22 mouse cellular contexts compared by ENCODE assay signal in genomic region chr17:5334567-5334966, GRCm38 (mm10).
DNase-seq lines count a peak whose midpoint lies in the region; ATAC-seq and TF ChIP-seq lines count a peak whose summit lies in the region.
"Had no signal": no experiment of that assay in that cellular context is flagged by ENCODE, and none has a peak within 500 bp of the region (broad histone marks: within the 10 kb centered on the region; RNA-seq: fewer than 3 reads in every experiment).

No protein-coding gene starts in this region.

- TF ChIP-seq CTCF in hindbrain, postnatal 0 days (IDR thresholded peaks at IDR 0.05; ENCODE audit: low read depth): no peak

- WGBS in hindbrain, postnatal 0 days: 71% methylated on average over 7 of the region's 7 CpGs
- WGBS in hindbrain, embryonic 12.5 days: 95% methylated on average over 7 of the region's 7 CpGs

- no peak for DNase-seq in frontal cortex, postnatal 14 days (ENCODE audit: low spot score in 2 of 2)
- DNase-seq in hindbrain, postnatal 0 days (ENCODE audit: low spot score): peak; percentile 32
- peak; percentile 44 for DNase-seq in urinary bladder, postnatal 14 days (ENCODE audit: low spot score)
- no peak for DNase-seq in urinary bladder, postnatal 25 days (ENCODE audit: low spot score)
- no peak for DNase-seq in ovary, postnatal 14 days (ENCODE audit: low spot score)
- DNase-seq: adrenal gland, postnatal 36 days; cerebellum, adult 18-20 months; cerebellum, postnatal 25 days; embryo, embryonic 11 days; kidney, postnatal 4 days; thymus, adult 18-20 months had no signal

- peaks cover 66% of the 10 kb centered on the region for H3K36me3 ChIP-seq in hindbrain, postnatal 0 days (ENCODE audit: insufficient read depth, low read length)
- peaks cover 64% of the 10 kb centered on the region for H3K36me3 ChIP-seq in hindbrain, embryonic 12.5 days

- H3K4me1 ChIP-seq in hindbrain, postnatal 0 days (ENCODE audit: insufficient read depth, low read length): no peaks in the 10 kb centered on the region
- H3K4me1 ChIP-seq in hindbrain, embryonic 12.5 days: no peaks in the 10 kb centered on the region
- H3K4me1 ChIP-seq: forebrain, embryonic 13.5 days; intestine, embryonic 15.5 days; kidney, embryonic 15.5 days; limb, embryonic 12.5 days; liver, embryonic 15.5 days had no signal

- peak; percentile 45 for ATAC-seq in frontal cortex, adult (ENCODE audit: low TSS enrichment)
- ATAC-seq in hindbrain, postnatal 0 days: peak; percentile 57; the same call in 1 of the 2 replicates
- no peak for ATAC-seq in hindbrain, embryonic 12.5 days (ENCODE audit: low FRiP score)
- ATAC-seq in activated CD4-positive, CD25-positive, alpha-beta regulatory T cell, adult 4 months: no peak
- ATAC-seq: forebrain, embryonic 13.5 days; intestine, embryonic 15.5 days had no signal

- H3K27me3 ChIP-seq in hindbrain, postnatal 0 days (ENCODE audit: insufficient read depth, low read length): no peaks in the 10 kb centered on the region
- no peaks in the 10 kb centered on the region for H3K27me3 ChIP-seq in hindbrain, embryonic 12.5 days
- H3K27me3 ChIP-seq: forebrain, embryonic 13.5 days; intestine, embryonic 15.5 days; kidney, embryonic 15.5 days; limb, embryonic 12.5 days; liver, embryonic 15.5 days had no signal

- H3K27ac ChIP-seq in hindbrain, postnatal 0 days: no peak overlapping the region
- no peak overlapping the region for H3K27ac ChIP-seq in hindbrain, embryonic 12.5 days
- H3K27ac ChIP-seq: forebrain, embryonic 13.5 days; intestine, embryonic 15.5 days; kidney, embryonic 15.5 days; limb, embryonic 12.5 days; liver, embryonic 15.5 days; macrophage; midbrain, embryonic 10.5 days had no signal

- no peak overlapping the region for H3K4me3 ChIP-seq in hindbrain, postnatal 0 days (ENCODE audit: low read length)
- H3K4me3 ChIP-seq in hindbrain, embryonic 12.5 days: no peak overlapping the region
- H3K4me3 ChIP-seq: forebrain, embryonic 13.5 days; intestine, embryonic 15.5 days; kidney, embryonic 15.5 days; limb, embryonic 12.5 days; liver, embryonic 15.5 days; midbrain, embryonic 10.5 days had no signal

- no peak overlapping the region for H3K4me2 ChIP-seq in hindbrain, postnatal 0 days (ENCODE audit: low read depth, low read length)
- H3K4me2 ChIP-seq in hindbrain, embryonic 12.5 days (replicated peaks): no peak overlapping the region
- H3K4me2 ChIP-seq: forebrain, embryonic 13.5 days; intestine, embryonic 15.5 days; kidney, embryonic 15.5 days; limb, embryonic 12.5 days; liver, embryonic 15.5 days had no signal

- H3K9me3 ChIP-seq in hindbrain, postnatal 0 days (ENCODE audit: low read length): no peaks in the 10 kb centered on the region
- no peaks in the 10 kb centered on the region for H3K9me3 ChIP-seq in hindbrain, embryonic 12.5 days (replicated peaks)
- H3K9me3 ChIP-seq: forebrain, embryonic 13.5 days; G1E; intestine, embryonic 15.5 days; limb, embryonic 12.5 days; liver, embryonic 15.5 days had no signal

- H3K9ac ChIP-seq in hindbrain, postnatal 0 days (replicated peaks; ENCODE audit: low read length): no peak overlapping the region
- no peak overlapping the region for H3K9ac ChIP-seq in hindbrain, embryonic 12.5 days
- H3K9ac ChIP-seq: forebrain, embryonic 13.5 days; intestine, embryonic 15.5 days; kidney, embryonic 15.5 days; limb, embryonic 12.5 days; liver, embryonic 15.5 days had no signal

Comparison
In these comparisons a context has a peak if more than half of its experiments do, and no peak if none do; other contexts are left out.
1. ATAC-seq: peak in frontal cortex, adult (single experiment) and hindbrain, postnatal 0 days (single experiment); none in hindbrain, embryonic 12.5 days (single experiment) and activated CD4-positive, CD25-positive, alpha-beta regulatory T cell, adult 4 months (single experiment).
2. DNase-seq: peak in hindbrain, postnatal 0 days (single experiment) and urinary bladder, postnatal 14 days (single experiment); none in frontal cortex, postnatal 14 days (0 of 2), urinary bladder, postnatal 25 days (single experiment) and ovary, postnatal 14 days (single experiment).